Mouse (Mus musculus) left cerebral cortex, postnatal 14 days (tissue): ENCODE results near the gene Tmem94. TPM values are rescaled to one million over a fixed set of nuclear protein-coding genes. Genes with fewer than 3 reads are reported as not detected.
"Not testable (repeated sequence)": the region's sequence is repeated elsewhere in the genome, so short reads cannot be mapped to it uniquely, and the experiment has no call there.

Source experiments
- DNase-seq, 2 experiments: peaks; one replicate each; pipeline ENCODE4 v3.0.0; 2021 to 2022; ENCODE audit warnings: low spot score in 2 of 2, mixed read lengths in 1 of 2
- intact Hi-C: fragments of 180-260 bp; cut with DNase I; formaldehyde crosslinking; loops from one replicate; pipeline ENCODE4 v1.15.1; 2025
- total RNA-seq, 2 experiments: library from RNA; stranded (reverse); gene quantifications; 2 replicates each; pipeline ENCODE4 v1.2.3; 2021

Tmem94 gene
- total RNA-seq, 2 experiments from 2014 or later: 48.1 to 51.4 TPM

- intact Hi-C loops, DNase-seq: not testable (repeated sequence)
Measured at GRCm38 (mm10) chr11:115762176-115762575, 3.1 kb upstream of the Tmem94 start.

GRCm38 (mm10) chr11:115764698-115765097 lies 535 bp upstream of the Tmem94 start:
- intact Hi-C loops: no loop called here
- DNase-seq: no peak

GRCm38 (mm10) chr11:115765607-115766141 lies 441 bp downstream of the Tmem94 start:
- DNase-seq: peak in 1 of 2 experiments; percentile 37
- intact Hi-C loops: no loop called here

DNA sequence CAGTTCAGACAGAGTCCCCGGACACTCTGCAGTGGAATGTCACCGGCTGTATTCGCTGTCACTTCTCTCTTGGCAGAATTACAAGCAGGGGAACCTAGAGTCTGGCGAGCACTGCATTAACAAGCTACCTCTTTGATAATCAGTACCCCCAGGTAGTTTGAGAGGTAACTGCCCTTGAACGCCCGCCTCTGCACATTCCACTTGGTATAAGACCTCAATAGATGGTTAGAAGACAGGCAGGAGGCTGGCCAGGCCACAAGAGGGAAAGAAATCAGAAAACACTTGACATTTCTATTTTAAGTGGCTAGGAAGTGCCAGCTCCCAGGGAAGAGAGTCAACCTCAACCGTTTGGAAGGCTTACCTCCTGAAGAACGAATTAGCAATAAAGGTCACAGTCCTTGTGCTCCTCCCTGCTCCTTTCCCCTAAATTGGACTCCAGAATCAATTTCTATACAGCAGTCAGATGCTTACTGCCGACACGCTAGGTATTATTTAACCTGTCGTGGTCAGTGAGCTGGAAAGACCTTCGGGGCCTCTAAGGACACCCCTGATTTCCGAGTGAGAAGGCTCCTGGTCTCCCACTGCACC lies 1.2 kb downstream of the Tmem94 start:
- no peak for DNase-seq
- intact Hi-C loops: no loop called here

DNA sequence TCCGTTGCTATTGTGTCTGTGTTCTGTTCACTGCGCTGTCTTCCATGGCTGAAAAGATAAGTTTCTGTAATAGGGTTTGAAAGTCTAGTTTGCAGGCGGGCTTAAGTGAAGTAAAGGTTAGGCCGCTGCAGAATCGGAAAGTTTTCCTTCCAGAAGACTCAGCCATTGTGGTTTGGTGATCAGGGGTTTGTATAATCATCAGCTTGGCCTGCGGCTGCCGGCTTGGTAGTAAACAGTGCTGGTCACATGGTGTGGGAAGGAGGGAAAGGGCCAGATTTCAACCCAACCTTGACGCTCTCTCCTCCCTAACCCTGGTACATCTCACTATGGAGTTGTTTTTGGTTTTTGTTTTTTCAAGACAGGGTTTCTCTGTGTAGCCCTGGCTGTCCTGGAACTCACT lies 1.7 kb downstream of the Tmem94 start:
- intact Hi-C loops: no loop called here
- no peak for DNase-seq

DNA sequence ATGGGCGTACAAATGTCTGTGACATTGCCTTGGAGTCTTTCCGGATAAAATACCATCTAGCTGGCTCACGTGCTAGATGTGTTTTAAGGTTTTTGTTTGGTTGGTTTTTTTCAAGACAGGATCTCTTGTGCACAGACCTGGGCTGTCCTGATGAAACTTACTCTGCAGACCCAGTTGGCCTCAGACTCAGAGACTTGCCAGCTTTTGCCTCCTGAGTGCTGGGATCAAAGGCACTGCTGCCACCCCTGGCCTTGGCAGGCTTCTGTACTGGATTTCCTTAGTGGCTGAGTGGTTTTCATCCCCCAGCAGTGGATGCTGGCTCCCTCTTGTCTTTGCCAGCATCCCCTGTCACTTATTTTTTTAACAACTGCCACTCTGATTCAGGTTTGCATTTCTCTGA lies 3.7 kb downstream of the Tmem94 start:
- DNase-seq: no peak
- intact Hi-C loops: no loop called here

- intact Hi-C loops: loop anchor here (5.0 kb wide), 1 partner anchor 38 kb away; the partner anchor contains the start of genes Caskin2 and Tsen54
- DNase-seq: no peak
Measured at GRCm38 (mm10) chr11:115774653-115775052, 9.4 kb downstream of the Tmem94 start.

DNA sequence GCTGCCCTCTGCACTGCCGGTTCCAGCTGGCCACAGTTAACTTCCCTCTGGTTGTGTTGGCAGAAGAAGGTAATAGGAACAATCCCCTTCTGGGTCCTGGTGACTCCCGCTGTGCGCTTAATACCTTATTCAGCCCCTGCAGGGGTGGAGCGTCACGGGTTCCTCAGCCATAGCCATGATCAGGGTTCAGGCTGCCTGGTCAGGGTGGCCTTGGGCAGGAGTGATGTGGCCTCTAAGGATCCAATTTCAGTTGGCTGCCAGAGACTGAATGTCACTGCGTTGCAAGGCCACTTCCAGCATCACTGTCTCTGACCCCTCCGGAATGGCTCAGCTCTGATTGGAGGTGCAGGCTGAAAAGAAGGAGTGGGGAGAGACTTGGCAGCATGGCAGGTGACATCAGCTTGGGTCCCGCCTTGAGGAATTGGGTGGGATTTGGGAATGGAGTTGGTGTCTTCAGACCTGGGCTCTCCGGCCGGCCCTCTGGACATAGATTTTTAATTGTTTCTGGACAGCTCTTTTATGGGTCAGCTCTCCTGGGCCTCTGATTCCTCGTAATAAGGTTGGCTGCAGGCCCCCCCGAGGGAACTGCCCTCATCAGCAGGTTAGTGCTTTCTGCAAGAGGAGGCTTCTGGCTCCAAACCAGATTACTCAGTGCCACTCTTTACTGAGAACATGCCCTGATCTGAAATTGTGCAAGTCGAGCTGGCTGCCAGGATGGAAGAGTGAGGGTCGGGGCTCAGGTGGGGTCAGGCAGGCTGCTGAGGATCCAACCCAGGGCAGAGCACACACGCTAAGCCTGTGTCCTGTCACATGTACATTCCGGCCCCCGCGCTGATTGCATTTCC lies 10.8 kb downstream of the Tmem94 start:
- DNase-seq: no peak
- intact Hi-C loops: loop anchor here (5.0 kb wide), 1 partner anchor 36 kb away; the partner anchor contains the start of genes Caskin2 and Tsen54

DNA sequence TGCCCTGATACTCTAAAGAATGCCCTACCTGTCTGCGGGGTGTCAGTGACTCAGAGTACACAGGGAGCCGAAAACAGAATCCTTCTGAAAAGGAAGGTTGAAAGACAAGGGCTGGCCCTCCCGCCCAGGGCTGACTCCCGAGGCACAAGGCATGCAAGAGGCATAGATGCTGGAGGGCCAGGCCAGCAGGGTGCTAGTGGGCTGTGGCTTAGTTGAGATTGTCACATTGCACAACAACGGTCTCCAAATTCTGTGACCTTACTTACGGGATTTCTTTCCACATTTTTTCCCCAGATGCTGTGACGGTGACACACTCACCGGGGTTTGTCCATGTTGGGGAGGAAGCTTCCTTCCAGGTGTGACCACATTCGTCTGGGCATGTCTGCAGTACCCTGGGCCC lies 11.7 kb downstream of the Tmem94 start:
- no peak for DNase-seq
- intact Hi-C loops: loop anchor here (5.0 kb wide), 1 partner anchor 35 kb away; the partner anchor contains the start of genes Caskin2 and Tsen54

DNA sequence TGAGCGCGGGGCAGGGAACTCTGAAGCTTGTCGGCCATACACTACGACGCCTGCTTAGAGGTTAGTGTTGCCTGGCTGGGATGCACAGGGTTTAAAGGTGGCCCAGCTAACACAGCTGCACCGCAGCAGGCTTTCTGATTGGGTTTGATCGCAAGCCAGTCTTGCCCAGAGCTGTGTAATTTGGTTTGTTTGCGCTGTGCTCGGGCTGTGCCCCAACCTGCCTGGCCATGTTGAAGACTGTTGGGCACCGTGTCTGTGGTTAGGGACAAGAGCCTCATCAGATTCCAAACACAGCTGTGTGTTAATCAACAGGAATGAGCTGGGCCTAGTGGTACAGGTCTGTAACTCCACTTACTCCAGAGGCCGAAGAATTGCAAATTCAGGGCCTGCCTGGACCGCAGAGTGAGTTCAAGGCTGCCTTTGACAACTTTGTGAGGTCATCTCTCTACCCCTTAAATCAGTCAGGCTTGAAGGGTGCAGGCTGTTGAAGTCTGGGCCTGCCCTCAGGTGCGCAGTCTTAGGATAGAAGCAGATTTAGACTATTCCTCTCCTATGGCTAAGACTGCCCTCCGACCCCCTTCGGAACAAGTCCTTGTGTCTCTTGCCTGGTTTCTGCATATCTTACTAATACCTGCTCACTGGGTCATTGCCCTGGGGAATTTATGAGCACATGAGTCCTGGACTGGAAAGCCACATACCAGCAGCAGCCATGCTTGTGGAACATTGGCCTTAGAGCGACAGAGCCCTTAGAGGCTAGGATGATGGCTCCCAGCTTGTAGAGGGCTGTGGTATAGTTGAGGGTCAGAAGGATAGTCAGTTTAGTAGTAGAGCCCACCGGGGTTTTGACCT lies 12.5 kb downstream of the Tmem94 start:
- intact Hi-C loops: loop anchor here (5.0 kb wide), 1 partner anchor 35 kb away; the partner anchor contains the start of genes Caskin2 and Tsen54
- no peak for DNase-seq

DNA sequence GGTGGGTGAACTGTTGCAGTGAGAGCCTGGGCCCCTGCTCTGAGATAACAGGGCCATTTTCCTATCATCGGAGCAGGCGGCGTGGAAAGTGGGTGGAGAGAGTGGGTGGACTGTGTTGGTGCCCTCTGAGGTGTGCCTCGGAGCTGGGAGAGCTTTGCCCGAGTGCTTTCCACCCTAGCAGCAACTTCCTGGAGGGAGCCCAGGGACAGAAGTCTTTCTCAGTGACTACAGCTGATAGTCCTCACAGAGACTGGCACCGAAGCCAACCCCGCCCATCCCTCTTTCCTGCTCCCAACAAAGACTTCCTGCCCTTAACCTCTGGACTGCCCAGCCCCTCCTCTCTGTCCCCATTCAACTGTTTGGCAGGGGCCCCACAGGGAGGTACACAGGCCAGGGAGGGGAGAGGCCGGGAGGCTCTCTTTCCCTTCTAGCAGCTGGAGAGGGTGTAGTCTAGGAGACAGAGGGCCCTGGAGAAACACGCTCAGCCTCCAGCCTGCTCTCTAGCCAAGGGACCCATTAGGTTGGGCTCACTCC lies 13.9 kb downstream of the Tmem94 start:
- peak; percentile 28 to 43 for DNase-seq
- intact Hi-C loops: loop anchor here (5.0 kb wide), 1 partner anchor 33 kb away; the partner anchor contains the start of genes Caskin2 and Tsen54

DNA sequence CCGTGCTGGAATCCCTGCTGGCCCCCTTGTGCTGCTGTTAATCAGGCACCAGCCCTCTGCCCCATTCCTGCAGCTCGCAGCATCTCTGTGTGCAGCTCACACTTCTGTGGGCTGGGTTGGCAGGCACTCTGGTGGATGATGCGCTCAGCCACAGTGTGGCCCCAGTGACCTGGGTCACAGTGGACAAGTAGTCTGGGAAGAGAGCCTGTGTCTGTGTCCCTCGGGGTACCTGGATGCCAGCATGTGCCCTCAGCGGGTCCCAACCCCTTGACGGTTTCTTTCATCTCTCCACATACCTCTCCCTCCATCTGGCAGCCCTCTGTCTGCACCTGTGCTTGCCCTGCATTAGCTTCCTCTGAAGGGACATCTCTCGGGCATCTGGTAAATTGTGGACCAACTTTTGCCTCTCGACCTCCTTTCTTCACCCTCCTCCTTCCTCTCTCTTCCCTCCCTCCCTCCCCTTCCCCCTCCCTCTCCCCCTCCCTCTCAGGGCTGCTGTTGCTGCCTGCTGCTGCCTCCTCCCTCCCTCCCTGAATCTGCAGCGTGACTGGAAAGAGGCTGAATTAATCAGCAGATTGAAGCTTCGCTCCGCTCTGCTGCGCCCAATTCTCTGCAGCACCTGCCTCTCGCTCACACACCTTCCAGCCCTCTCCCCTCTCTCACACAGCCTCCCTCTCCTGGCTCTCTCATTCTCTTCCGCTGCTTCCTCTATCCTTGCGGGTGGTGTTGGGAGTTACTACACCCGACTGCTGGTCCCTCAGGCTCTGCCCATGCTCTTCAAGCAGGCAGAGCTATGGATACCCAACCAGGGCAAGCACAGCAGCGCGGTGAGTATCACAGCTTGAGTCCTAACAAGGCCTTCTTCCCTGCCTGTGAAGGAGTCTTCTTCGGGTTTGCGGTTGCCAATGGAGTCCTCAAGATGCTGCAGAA lies 15.2 kb downstream of the Tmem94 start:
- peak; percentile 69 to 75 for DNase-seq
- intact Hi-C loops: no loop called here

DNA sequence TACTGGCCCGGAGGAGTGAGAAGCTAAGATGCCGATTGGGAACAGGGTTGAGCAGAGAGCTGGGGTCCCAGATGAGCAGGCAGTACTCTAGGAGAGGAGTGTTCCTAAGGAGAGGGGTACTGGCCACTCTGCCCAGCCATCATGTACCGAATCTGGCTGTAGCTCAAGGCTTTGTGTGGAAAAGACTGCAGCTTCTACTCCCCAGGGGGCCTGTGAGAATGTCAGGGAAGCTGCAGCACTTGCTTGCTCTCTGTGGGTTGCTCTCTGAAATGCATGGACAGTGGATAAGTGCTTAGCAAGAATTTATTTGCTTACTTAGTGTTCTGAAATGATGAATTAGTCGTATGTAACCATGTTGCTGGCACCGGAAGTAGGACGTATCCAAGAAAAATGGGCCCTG lies 21.2 kb downstream of the Tmem94 start:
- intact Hi-C loops: no loop called here
- no peak for DNase-seq

DNA sequence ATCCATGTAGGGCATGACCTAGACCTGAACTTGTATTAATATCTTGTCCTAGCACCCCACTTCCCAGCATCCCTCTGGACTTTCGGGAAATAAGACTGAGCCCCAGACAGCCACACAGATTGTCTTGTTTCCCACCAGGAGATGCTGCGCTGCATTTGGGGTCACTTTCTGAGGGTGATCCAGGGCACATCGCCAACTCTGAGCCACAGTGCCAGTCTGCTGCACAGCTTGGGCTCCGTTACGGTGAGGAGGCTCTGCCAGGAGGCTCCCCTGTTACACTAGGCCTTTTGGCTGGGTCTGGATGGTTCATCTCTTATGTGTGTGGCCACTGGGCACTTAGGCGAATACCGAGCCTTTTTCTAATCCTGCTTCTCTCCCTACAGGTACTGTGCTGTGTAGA lies 24.6 kb downstream of the Tmem94 start:
- DNase-seq: no peak
- intact Hi-C loops: no loop called here

GRCm38 (mm10) chr11:115791919-115792318 lies 26.7 kb downstream of the Tmem94 start:
- intact Hi-C loops: no loop called here
- no peak for DNase-seq

GRCm38 (mm10) chr11:115792353-115792752 lies 27.1 kb downstream of the Tmem94 start:
- intact Hi-C loops: no loop called here

GRCm38 (mm10) chr11:115796898-115797297 lies 31.7 kb downstream of the Tmem94 start:
- intact Hi-C loops: no loop called here
- DNase-seq: no peak

More at GRCm38 (mm10) chr11:115792353-115792752, 27.1 kb downstream of the Tmem94 start:
- DNase-seq: no peak

GRCm38 (mm10) chr11:115797665-115798064 lies 32.4 kb downstream of the Tmem94 start:
- intact Hi-C loops: no loop called here
- DNase-seq: no peak
